Mouse (Mus musculus) cortical plate, adult 2 months (tissue): Measurements from ENCODE around the gene Astn2.

Experiments used
- CTCF ChIP-seq: fragments of 200-500 bp; IDR thresholded peaks from 2 replicates; pipeline ENCODE4 v1.5.1; 2011; ENCODE audit warnings: mild to moderate bottlenecking, control low read depth, low read length; ENCODE audit not compliant: insufficient read depth; ENCODE audit errors: extremely low read depth
- POLR2A ChIP-seq: fragments of 200-500 bp; IDR thresholded peaks from 2 replicates; pipeline ENCODE4 v1.6.1; 2011; ENCODE audit warnings: mild to moderate bottlenecking, low read length, control low read depth; ENCODE audit not compliant: insufficient read depth; ENCODE audit errors: extremely low read depth

GRCm38 (mm10) chr4:65586947-65587346 is 817.5 kb downstream of the Astn2 start:
- TF ChIP-seq CTCF (no peak), POLR2A (no peak)
